Mouse (Mus musculus): ENCODE measurements around the gene Dlg5. TPM values are rescaled to one million over a fixed set of nuclear protein-coding genes. Genes with fewer than 3 reads are reported as not detected.

Gene Dlg5
- total and polyA plus RNA-seq, 2 experiments from 2014 or later, result 17.9 to 87.4 TPM

GRCm38 (mm10) chr14:24125069-24125468 is 120.7 kb downstream of the Dlg5 start:
- no peak overlapping the region for H3K27ac ChIP-seq (ENCODE audit: low read depth, low read length)
- ATAC-seq (ENCODE audit: low FRiP score) (no peak), DNase-seq (ENCODE audit: low spot score) (no peak)
- H3K9me3 ChIP-seq (ENCODE audit: low read length), result no peaks in the 10 kb centered on the region
- 83% methylated on average over 2 of the region's 2 CpGs for WGBS
- H3K27me3 ChIP-seq (ENCODE audit: insufficient read depth, low read length), result no peaks in the 10 kb centered on the region
- no peak overlapping the region for H3K9ac ChIP-seq (replicated peaks; ENCODE audit: low read length, poor library complexity, severe bottlenecking)
- no peaks in the 10 kb centered on the region for H3K4me1 ChIP-seq (ENCODE audit: insufficient read depth, low read length)
- no peak overlapping the region for H3K4me3 ChIP-seq (ENCODE audit: low read depth, low read length)
- no peak overlapping the region for H3K4me2 ChIP-seq (ENCODE audit: low read depth, low read length, poor library complexity, severe bottlenecking)
- no peaks in the 10 kb centered on the region for H3K36me3 ChIP-seq (ENCODE audit: insufficient read depth, low read length)
- no peak for TF ChIP-seq CTCF (IDR thresholded peaks at IDR 0.05)

GRCm38 (mm10) chr14:24124171-24124570 is 121.5 kb downstream of the Dlg5 start:
- DNase-seq (ENCODE audit: low spot score) (no peak), ATAC-seq (ENCODE audit: low FRiP score) (no peak)
- no peak overlapping the region for H3K27ac ChIP-seq (ENCODE audit: low read depth, low read length)
- H3K4me3 ChIP-seq (ENCODE audit: low read depth, low read length), result no peak overlapping the region
- no peak overlapping the region for H3K4me2 ChIP-seq (ENCODE audit: low read depth, low read length, poor library complexity, severe bottlenecking)
- no peaks in the 10 kb centered on the region for H3K9me3 ChIP-seq (ENCODE audit: low read length)
- H3K9ac ChIP-seq (replicated peaks; ENCODE audit: low read length, poor library complexity, severe bottlenecking), result no peak overlapping the region
- H3K27me3 ChIP-seq (ENCODE audit: insufficient read depth, low read length), result no peaks in the 10 kb centered on the region
- no peak for TF ChIP-seq CTCF (IDR thresholded peaks at IDR 0.05)
- no peaks in the 10 kb centered on the region for H3K36me3 ChIP-seq (ENCODE audit: insufficient read depth, low read length)
- WGBS, result 63% methylated on average over 1 of the region's 1 CpGs
- no peaks in the 10 kb centered on the region for H3K4me1 ChIP-seq (ENCODE audit: insufficient read depth, low read length)

GRCm38 (mm10) chr14:24106734-24107133 is 139.0 kb downstream of the Dlg5 start:
- DNase-seq (ENCODE audit: low spot score), result no peak
- H3K9ac ChIP-seq (replicated peaks; ENCODE audit: low read length, poor library complexity, severe bottlenecking), result no peak overlapping the region
- 93% methylated on average over 2 of the region's 2 CpGs for WGBS

GRCm38 (mm10) chr14:24098828-24099227 is 146.9 kb downstream of the Dlg5 start:
- no peak for TF ChIP-seq CTCF (IDR thresholded peaks at IDR 0.05)
- H3K27me3 ChIP-seq (ENCODE audit: insufficient read depth, low read length), result no peaks in the 10 kb centered on the region

More at GRCm38 (mm10) chr14:24106734-24107133, 139.0 kb downstream of the Dlg5 start:
- Histone ChIP-seq H3K27me3 (ENCODE audit: insufficient read depth, low read length) (no peaks in the 10 kb centered on the region), H3K27ac (ENCODE audit: low read depth, low read length) (no peak overlapping the region), H3K4me1 (ENCODE audit: insufficient read depth, low read length) (no peaks in the 10 kb centered on the region), H3K9me3 (ENCODE audit: low read length) (no peaks in the 10 kb centered on the region), H3K4me2 (ENCODE audit: low read depth, low read length, poor library complexity, severe bottlenecking) (no peak overlapping the region), H3K4me3 (ENCODE audit: low read depth, low read length) (no peak overlapping the region), H3K36me3 (ENCODE audit: insufficient read depth, low read length) (no peaks in the 10 kb centered on the region)
- ATAC-seq (ENCODE audit: low FRiP score), result no peak
- no peak for TF ChIP-seq CTCF (IDR thresholded peaks at IDR 0.05)

GRCm38 (mm10) chr14:24094656-24095055 is 151.1 kb downstream of the Dlg5 start:
- no peak for TF ChIP-seq CTCF (IDR thresholded peaks at IDR 0.05)
- no peak for DNase-seq (ENCODE audit: low spot score)
- WGBS, result 92% methylated on average over 1 of the region's 1 CpGs
- no peak overlapping the region for H3K4me3 ChIP-seq (ENCODE audit: low read depth, low read length)
- H3K4me1 ChIP-seq (ENCODE audit: insufficient read depth, low read length), result no peaks in the 10 kb centered on the region
- H3K27ac ChIP-seq (ENCODE audit: low read depth, low read length), result no peak overlapping the region
- no peaks in the 10 kb centered on the region for H3K9me3 ChIP-seq (ENCODE audit: low read length)
- ATAC-seq (ENCODE audit: low FRiP score), result no peak
- no peaks in the 10 kb centered on the region for H3K36me3 ChIP-seq (ENCODE audit: insufficient read depth, low read length)
- H3K4me2 ChIP-seq (ENCODE audit: low read depth, low read length, poor library complexity, severe bottlenecking), result no peak overlapping the region
- H3K9ac ChIP-seq (replicated peaks; ENCODE audit: low read length, poor library complexity, severe bottlenecking), result no peak overlapping the region
- no peaks in the 10 kb centered on the region for H3K27me3 ChIP-seq (ENCODE audit: insufficient read depth, low read length)

More at GRCm38 (mm10) chr14:24098828-24099227, 146.9 kb downstream of the Dlg5 start:
- no peaks in the 10 kb centered on the region for H3K36me3 ChIP-seq (ENCODE audit: insufficient read depth, low read length)
- H3K9me3 ChIP-seq (ENCODE audit: low read length), result no peaks in the 10 kb centered on the region
- H3K4me3 ChIP-seq (ENCODE audit: low read depth, low read length), result no peak overlapping the region
- H3K9ac ChIP-seq (replicated peaks; ENCODE audit: low read length, poor library complexity, severe bottlenecking), result no peak overlapping the region
- ATAC-seq (ENCODE audit: low FRiP score) (no peak), DNase-seq (ENCODE audit: low spot score) (no peak)
- no peaks in the 10 kb centered on the region for H3K4me1 ChIP-seq (ENCODE audit: insufficient read depth, low read length)
- no peak overlapping the region for H3K27ac ChIP-seq (ENCODE audit: low read depth, low read length)
- WGBS, result 84% methylated on average over 4 of the region's 4 CpGs
- H3K4me2 ChIP-seq (ENCODE audit: low read depth, low read length, poor library complexity, severe bottlenecking), result no peak overlapping the region

GRCm38 (mm10) chr14:24093221-24093620 is 152.5 kb downstream of the Dlg5 start:
- no peaks in the 10 kb centered on the region for H3K27me3 ChIP-seq (ENCODE audit: insufficient read depth, low read length)
- H3K9me3 ChIP-seq (ENCODE audit: low read length), result no peaks in the 10 kb centered on the region
- TF ChIP-seq CTCF (IDR thresholded peaks at IDR 0.05), result no peak
- H3K9ac ChIP-seq (replicated peaks; ENCODE audit: low read length, poor library complexity, severe bottlenecking), result no peak overlapping the region
- ATAC-seq (ENCODE audit: low FRiP score), result no peak
- 94% methylated on average over 4 of the region's 4 CpGs for WGBS
- H3K4me2 ChIP-seq (ENCODE audit: low read depth, low read length, poor library complexity, severe bottlenecking), result no peak overlapping the region
- H3K27ac ChIP-seq (ENCODE audit: low read depth, low read length), result no peak overlapping the region
- no peaks in the 10 kb centered on the region for H3K4me1 ChIP-seq (ENCODE audit: insufficient read depth, low read length)
- H3K4me3 ChIP-seq (ENCODE audit: low read depth, low read length), result no peak overlapping the region
- H3K36me3 ChIP-seq (ENCODE audit: insufficient read depth, low read length), result no peaks in the 10 kb centered on the region
- no peak for DNase-seq (ENCODE audit: low spot score)
